Mouse (Mus musculus): ENCODE results near the gene Focad.

Focad gene

DNA sequence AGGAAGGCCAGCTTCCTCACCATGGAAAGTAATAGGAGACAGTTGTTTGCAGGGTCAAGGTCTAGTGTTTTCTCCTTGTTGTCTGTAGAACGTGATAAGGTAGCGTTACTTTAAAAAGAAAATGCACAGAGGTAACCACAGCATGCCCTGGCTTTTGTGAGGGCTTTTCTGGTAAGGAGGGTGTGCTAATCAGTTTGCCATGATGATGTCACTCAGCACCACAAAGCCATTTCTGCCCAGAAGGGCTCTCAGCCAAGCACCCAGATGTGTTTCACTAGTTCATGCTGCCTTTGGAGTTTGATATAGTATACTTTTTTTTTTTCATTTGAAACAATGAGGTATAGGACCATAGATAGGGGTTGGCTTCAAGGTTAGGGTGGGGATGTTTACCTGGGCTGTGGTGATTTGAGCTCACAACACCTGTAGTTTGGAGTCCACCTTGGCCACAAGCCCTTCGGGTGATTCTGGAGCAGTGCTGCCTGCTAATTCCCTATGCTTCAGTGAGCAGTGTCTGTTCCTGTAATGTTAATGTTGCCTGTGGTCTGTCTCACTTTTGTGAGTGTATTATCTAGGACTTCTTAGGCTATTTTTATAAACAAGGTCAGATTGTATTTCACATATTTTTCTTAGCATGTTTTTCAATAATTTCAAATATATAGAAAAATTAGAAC is 61.2 kb downstream of the Focad start:
- DNase-seq (ENCODE audit: low read depth): no peak

DNA sequence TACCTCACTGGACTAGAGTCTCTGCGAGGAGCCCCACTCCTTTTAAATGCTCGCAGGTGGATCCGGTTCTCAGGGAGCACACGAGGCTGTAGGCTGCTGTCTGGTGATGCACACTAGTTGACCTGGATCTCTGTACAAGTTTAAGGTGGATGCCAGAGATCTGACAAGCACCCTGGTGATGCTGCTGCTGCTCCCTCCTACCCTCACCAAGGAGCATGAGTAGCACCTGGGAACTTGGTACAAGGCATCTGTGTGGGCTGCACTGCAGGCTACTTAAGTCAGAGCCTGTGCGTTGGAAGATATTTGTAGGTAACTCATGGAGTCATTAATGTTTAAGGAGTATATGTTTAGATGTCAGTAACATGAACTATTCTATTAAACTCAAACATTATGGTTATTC is 62.5 kb downstream of the Focad start:
- DNase-seq (ENCODE audit: low read depth): no peak

- DNase-seq (ENCODE audit: low read depth): no peak
Measured at GRCm38 (mm10) chr4:88157644-88158043, 63.2 kb downstream of the Focad start.

DNA sequence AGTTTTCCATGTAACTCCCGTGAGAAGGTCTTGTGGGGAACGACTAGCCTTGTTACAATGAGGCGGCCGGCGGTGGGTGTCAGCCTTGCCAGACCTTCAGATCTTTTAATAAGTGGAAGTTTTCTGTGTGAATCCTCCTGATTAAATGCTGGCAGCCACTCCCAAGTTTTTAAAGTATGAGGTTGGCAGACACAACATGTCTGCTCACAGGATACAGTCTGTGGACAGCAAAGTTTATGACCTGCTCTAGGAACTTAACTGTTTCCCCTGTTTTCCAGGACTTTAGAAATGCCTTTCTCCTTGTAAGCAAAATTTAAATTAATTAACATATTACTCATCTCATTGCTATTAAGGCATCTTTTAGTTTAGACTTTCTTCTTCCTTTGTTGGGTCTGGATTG is 64.8 kb downstream of the Focad start:
- DNase-seq (ENCODE audit: low read depth): no peak

DNA sequence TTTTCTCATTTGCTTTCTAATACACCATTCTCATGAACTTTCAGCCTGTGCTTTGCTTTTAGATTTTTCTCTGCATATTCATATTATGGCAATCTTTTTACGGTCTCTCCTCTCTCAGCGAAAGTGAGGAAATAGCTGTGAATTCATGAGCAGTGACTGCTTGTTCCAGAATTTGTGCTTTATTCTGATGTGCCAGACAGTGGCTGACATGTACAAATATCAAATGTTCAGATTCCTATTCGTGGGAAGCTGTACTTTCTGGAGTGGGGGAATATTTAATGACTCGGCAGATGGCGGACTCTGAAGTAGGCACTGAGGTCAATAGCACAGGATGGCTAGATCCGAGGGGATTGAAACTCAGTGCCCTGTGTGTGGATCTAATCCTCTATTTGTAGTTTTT is 65.3 kb downstream of the Focad start:
- no peak for DNase-seq (ENCODE audit: low read depth)

- no peak for DNase-seq (ENCODE audit: low read depth)
Measured at GRCm38 (mm10) chr4:88163511-88164247, 69.2 kb downstream of the Focad start.

DNA sequence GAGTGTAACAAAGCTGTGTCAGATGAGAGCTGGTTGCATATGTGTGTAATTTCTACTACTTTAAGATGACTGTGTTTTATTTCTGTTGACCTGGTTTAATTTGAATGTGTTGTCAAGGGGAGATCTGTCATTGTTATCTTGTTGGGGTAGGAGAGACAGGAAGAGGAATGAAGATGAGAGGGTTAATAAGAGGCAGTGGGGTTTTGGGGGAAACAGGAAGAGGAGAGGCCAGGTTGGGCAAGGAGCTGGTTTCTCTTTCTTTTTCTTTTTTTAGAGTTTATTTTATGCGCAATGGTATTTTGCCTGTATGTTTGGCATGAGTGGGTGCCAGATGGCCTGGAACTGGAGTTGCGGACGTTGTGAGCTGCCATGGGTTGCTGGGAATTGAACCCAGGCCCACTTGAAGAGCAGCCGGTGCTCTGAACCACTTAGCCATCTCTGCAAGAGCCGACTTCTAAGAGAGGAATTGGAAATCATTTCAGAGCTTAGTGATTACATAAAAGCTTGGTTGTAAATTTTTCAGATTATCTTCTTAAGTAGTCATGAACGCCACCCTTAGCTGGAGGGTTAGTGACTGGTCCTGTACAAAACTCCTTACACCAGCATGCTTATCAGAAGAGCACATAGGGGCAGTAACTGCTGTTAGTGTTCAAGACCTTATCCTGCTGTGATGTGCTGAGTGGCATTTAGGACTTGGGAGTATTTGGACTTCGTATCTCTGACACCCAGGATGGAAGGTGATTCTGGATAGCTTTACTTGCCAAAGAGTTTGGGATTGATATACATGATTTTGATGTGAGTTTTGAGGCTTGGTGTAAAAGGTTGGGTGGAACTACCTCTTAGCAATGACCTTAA is 72.8 kb downstream of the Focad start:
- peak; percentile 27 for DNase-seq (ENCODE audit: low read depth)

DNA sequence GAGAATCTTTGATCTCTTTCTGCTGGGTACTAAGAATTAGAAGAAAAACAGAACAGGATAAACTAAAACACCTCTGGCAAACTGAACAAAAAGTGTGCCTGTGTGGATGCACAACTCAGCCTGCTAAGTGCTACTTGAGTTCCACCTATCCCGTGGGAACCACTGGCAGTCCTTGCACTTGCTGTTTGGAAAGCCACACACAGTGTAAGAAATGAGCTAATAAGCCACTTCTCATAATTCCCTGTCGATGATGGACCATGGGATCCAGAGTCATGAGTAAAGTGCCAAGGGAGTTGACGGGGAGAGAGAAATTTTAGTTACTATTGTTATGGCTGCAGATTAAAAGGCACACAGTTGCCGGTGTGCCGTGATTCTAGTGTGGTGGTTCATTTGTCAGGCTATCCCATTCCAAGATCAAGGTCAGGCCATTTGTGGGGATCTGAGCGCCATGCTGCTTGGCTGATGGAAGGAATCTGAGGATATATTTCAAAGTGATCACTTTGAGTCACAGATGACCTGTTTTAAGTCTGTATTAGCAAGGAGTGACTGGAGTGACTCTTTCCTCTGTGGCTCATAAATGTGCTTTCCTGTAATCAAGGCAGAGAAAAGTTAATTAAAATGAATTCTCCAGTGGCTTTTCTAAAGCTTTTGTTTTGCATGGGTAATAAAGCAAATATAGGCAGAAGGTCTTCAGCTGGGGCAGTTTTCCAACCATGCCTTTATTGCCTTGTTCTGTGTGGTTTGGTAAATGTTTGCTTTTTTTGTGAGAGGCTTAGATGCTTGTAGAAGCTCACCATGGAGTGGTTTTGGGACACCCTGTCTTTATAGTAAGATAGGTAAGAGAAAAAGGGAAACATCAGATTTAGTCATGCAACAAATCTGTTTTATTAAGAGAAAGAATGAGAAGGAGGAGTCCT is 80.9 kb downstream of the Focad start:
- DNase-seq (ENCODE audit: low read depth): no peak

- no peak for DNase-seq (ENCODE audit: low read depth)
Measured at GRCm38 (mm10) chr4:88179296-88179695, 84.9 kb downstream of the Focad start.

DNA sequence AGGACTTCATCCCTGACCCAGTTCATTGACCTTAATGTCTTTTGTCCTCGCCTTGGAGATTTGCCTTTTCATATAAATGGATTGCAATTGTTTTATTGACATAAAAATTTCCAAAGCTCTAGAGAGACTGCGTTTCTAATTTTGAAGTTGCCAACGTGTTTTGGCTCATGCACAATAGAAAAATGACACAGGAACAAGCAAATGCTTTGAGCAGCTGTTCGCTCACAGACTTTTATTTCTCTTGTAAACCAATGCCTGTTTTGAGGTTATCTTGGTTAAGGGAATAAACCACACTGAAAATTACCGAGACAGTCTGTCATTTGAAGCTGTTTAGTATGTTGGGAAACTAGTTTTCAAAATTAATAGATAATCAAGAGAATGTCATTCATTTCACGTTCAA is 89.9 kb downstream of the Focad start:
- DNase-seq (ENCODE audit: low read depth): no peak

GRCm38 (mm10) chr4:88185872-88186426 is 91.5 kb downstream of the Focad start:
- no peak for DNase-seq (ENCODE audit: low read depth)

DNA sequence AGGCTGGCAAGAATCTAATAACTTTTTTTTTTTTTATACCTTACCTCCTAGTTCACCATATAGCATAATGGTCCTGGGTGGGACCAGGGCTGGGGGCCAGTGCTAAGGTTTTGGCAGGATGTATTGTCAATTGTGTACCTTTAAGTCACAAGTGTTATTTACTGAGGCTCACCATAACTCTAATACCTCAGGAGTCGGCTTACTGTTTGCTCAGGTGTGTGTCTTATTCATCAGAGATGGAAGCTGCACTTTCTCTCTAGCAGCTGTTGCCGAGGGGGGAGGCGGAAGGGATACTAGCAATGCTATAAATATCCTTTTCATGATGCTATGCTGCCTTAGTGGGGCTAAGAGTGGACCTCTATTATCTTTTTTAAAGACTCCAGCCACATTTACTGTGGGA is 93.2 kb downstream of the Focad start:
- DNase-seq (ENCODE audit: low read depth): no peak

DNA sequence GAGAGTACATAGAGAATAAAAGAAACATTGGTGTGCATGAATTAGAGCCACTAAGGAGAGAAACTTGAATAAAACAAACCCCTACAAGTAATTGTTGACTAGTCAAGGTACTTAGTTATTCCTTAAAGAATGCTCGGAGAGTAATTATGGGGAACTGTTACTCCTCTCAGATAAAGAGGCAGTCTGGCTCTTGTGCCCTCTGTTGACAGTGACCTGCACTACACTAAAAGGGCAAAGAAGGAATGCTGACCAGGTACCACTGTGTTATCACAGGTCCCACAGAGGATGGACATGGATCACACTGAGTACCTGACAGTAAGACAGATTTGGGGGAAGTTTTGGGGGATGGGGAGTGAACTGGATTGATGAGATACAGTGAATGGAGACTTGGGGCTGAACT is 95.1 kb downstream of the Focad start:
- no peak for DNase-seq (ENCODE audit: low read depth)

DNA sequence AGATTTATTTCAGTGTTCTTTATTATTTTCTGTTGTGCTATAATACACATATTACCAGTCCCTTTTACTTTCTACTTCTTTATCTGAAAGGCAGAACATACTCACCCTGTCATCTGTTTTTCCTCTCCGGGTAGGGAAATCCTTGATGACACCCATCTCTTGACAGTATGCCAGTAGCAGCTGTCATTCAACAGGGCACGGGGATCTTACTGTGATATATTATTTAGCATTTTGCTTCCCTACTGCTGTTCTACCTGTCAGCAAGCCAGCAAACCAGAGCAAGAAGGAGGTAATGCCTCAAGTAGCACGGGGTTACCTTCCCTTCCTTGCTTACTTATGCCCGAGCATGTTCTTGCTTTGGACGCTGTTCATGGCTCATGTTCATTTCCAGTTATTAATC is 99.8 kb downstream of the Focad start:
- no peak for DNase-seq (ENCODE audit: low read depth)

- DNase-seq (ENCODE audit: low read depth): no peak
Measured at GRCm38 (mm10) chr4:88195898-88196495, 101.6 kb downstream of the Focad start.

GRCm38 (mm10) chr4:88196500-88196912 is 102.1 kb downstream of the Focad start:
- DNase-seq (ENCODE audit: low read depth): no peak

DNA sequence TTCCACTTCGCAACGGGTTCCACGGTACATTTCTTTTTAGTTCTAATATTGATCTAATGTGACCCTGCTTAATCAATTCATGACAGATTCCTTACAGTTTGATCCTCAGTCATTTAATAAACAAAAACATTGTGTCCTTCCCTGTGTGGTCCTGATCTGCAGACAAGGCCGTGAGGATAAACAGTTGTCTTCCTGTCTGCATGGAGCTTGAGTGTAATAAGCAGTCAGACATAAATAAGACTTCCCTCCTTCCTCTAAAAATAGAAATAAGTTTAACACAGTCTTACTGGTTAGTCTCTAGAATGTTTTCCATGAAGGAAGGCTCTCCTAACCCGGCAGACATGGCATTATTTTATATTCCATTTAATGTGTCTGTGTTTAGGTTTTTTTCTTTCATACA is 102.8 kb downstream of the Focad start:
- DNase-seq (ENCODE audit: low read depth): no peak

GRCm38 (mm10) chr4:88199186-88199585 is 104.8 kb downstream of the Focad start:
- no peak for DNase-seq (ENCODE audit: low read depth)

- peak; percentile 22 for DNase-seq (ENCODE audit: low read depth)
Measured at GRCm38 (mm10) chr4:88201047-88201446, 106.6 kb downstream of the Focad start.

GRCm38 (mm10) chr4:88208676-88209075 is 114.2 kb downstream of the Focad start:
- no peak for DNase-seq (ENCODE audit: low read depth)

DNA sequence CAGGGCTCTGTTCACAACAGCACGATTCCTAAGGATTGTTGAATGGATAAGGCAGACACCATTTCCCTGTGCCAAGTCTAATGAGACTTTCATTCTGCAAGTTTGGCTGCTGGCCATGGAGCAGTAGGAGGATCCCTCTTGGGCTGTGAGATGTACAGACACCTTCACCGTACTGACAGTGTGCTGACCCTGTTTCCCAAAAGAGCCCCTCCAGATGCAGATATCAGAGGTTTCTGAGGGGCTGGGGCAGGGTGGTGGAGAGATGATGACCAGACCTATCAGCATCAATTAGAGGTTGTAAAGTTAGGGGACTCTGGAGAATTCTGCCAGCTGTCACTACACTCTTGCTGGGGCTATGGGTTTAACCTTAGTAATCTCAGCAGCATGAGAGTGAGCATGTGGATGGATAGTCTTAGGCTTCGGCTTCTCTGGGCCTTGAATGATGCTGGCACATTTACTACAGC is 115.0 kb downstream of the Focad start:
- no peak for DNase-seq (ENCODE audit: low read depth)

Measured in c-Kit-positive CD71-positive TER-119-negative erythroid progenitor cells, embryonic 14.5 days (primary cell).